Mouse (Mus musculus): ENCODE results near the gene Dapk2. TPM values are rescaled to one million over a fixed set of nuclear protein-coding genes. Genes with fewer than 3 reads are reported as not detected.

The Dapk2 gene
- polyA plus RNA-seq, 1 experiment: not detected

DNA sequence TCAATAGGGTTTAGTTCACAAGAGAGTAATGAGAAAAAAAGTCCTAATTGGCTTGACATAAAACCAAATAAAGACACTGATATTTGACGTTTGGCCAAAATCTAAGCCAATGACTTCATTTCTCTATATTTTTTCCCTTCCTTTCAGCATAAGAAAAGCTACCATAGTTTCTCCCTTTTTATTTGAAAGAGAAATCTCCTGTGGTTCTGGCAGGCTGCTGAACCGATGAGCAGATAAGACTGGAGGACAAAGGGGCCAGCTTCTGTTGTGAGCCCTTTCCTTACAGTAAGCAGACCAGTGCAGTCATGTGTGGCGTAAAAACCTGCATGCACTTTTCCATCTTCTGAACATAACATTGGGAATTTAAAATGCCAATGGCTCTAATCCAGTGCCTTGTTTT is 37.1 kb upstream of the Dapk2 start:
- no peak overlapping the region for H3K27ac ChIP-seq (ENCODE audit: insufficient read depth, low read depth, low read length)
- H3K4me3 ChIP-seq (ENCODE audit: insufficient read depth, low read depth, low read length): no peak overlapping the region
- no peak for TF ChIP-seq CTCF (IDR thresholded peaks at IDR 0.05; ENCODE audit: insufficient read depth, low read depth, low read length)
- TF ChIP-seq POLR2A (IDR thresholded peaks at IDR 0.05; ENCODE audit: insufficient read depth, low read depth, low read length): no peak
- peaks cover 7% of the 10 kb centered on the region; the same call in 1 of the 2 replicates for H3K4me1 ChIP-seq (ENCODE audit: control insufficient read depth, insufficient read depth, low read length)
- 62% methylated on average over 3 of the region's 3 CpGs for WGBS

DNA sequence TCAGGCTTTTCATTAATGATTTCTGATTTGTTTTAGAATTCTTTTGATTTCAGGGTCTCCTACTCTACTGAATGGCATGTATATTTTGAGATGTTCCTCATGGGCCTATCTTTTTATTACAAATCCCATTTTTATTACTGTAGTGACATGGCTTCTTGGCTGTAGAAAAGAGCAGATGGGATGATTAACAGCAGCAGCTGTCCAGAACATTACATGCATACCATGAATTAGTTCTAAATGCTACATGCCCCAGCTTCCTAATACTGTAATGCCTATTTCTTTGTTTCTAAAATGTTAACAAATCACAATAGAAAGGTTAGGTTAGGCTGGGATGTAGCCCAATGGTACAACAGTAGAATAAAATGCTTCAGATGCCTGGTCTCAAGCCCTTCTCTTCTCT is 36.6 kb upstream of the Dapk2 start:
- peaks cover 7% of the 10 kb centered on the region; the same call in 1 of the 2 replicates for H3K4me1 ChIP-seq (ENCODE audit: control insufficient read depth, insufficient read depth, low read length)
- no peak overlapping the region for H3K4me3 ChIP-seq (ENCODE audit: insufficient read depth, low read depth, low read length)
- TF ChIP-seq CTCF (IDR thresholded peaks at IDR 0.05; ENCODE audit: insufficient read depth, low read depth, low read length) (no peak), POLR2A (IDR thresholded peaks at IDR 0.05; ENCODE audit: insufficient read depth, low read depth, low read length) (no peak)
- H3K27ac ChIP-seq (ENCODE audit: insufficient read depth, low read depth, low read length): no peak overlapping the region

DNA sequence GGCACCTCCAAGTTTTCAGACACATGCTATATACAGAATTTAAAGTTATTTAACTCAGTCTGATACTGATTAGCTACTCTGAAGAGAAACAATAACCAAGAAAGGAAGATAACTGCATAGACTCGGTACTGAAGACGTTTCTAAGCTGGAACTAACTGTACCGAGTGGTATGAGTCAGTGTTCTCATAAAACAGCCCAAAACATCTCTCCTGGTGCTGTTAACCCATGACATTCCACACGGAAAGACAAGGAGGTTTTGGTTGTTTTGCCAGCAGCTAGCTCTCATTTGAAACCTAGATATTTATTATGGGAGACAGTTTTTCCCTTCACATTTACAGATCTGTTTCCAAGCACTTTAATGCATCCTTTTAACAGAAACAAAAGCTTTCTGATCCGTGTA is 34.4 kb upstream of the Dapk2 start:
- no peak overlapping the region for H3K4me3 ChIP-seq (ENCODE audit: insufficient read depth, low read depth, low read length)
- H3K4me1 ChIP-seq (ENCODE audit: control insufficient read depth, insufficient read depth, low read length): 0 out of 2 replicates have a peak, but pooled peaks cover 2% of the 10 kb centered on the region
- H3K27ac ChIP-seq (ENCODE audit: insufficient read depth, low read depth, low read length): no peak overlapping the region; the same call in 1 of the 2 replicates
- WGBS: under 1% methylated on average over 5 of the region's 5 CpGs
- no peak for TF ChIP-seq POLR2A (IDR thresholded peaks at IDR 0.05; ENCODE audit: insufficient read depth, low read depth, low read length)
- no peak for TF ChIP-seq CTCF (IDR thresholded peaks at IDR 0.05; ENCODE audit: insufficient read depth, low read depth, low read length)

DNA sequence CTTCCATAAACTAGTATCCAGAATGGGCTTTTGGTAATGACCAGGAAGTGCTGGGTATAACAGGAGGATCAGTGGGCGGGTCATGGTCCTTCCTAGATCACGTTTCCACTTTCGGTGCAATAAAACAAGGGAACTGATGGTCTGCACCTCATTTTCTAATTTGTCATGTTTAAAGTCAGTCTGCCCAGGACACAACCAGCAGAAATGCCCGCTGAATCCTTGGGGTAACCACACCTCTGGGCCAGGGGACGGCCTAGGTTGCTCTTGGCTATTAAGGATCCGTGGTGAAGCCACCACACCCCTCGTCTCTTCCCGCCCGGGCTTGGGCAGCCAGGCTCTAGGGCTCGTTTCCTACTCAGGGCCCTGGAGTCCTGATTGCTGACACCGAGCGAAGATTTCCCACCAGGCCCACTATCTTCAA is 33.9 kb upstream of the Dapk2 start:
- under 1% methylated on average over 12 of the region's 12 CpGs for WGBS
- peak overlapping the region; percentile 64 for H3K4me3 ChIP-seq (ENCODE audit: insufficient read depth, low read depth, low read length)
- 0 out of 2 replicates have a peak, but pooled peaks cover 2% of the 10 kb centered on the region for H3K4me1 ChIP-seq (ENCODE audit: control insufficient read depth, insufficient read depth, low read length)
- TF ChIP-seq POLR2A (IDR thresholded peaks at IDR 0.05; ENCODE audit: insufficient read depth, low read depth, low read length): no peak
- no peak for TF ChIP-seq CTCF (IDR thresholded peaks at IDR 0.05; ENCODE audit: insufficient read depth, low read depth, low read length)
- H3K27ac ChIP-seq (ENCODE audit: insufficient read depth, low read depth, low read length): peak overlapping the region; percentile 3; the same call in 1 of the 2 replicates

DNA sequence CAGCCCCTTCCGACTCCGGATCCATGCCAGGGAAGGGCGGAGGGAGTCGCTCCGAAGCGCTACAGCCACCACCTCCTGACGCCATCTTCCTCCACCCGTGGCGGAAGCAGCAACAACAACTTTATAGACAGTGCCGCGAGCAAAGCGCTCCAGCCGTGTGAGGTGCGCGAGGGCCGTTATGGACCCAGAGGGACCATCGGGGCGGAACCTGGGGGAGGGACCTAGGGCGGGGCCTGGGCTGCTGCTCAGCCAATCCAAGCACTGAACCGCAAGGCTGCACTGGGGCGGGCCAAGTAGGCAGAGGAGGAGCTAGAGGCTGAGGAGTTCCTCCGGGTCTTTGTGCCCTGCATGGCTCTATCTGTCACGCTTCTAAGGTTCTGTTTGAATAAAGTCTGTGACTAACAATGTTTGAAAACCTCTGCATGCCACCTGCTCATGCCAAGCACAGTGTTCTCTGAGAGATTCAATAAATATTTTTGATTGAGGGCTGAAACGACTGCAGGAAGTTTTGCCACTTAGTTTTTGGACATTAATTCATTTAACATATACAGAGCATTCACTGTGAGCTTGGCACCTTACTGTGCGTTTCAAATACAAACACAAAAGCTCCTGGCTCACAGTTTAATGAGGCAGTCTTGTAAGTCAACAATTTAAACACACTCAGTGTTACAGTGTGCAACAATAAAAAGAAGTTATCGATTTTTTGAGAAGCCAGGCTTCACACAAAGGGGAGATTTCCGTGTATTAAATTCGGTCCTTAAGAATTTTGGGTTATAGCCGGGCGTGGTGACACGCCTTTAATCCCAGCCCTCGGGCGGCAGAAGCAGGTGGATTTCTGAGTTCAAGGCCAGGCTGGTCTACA is 33.1 kb upstream of the Dapk2 start:
- peaks cover 2% of the 10 kb centered on the region; the same call in 1 of the 2 replicates for H3K4me1 ChIP-seq (ENCODE audit: control insufficient read depth, insufficient read depth, low read length)
- WGBS: 7% methylated on average over 33 of the region's 33 CpGs

DNA sequence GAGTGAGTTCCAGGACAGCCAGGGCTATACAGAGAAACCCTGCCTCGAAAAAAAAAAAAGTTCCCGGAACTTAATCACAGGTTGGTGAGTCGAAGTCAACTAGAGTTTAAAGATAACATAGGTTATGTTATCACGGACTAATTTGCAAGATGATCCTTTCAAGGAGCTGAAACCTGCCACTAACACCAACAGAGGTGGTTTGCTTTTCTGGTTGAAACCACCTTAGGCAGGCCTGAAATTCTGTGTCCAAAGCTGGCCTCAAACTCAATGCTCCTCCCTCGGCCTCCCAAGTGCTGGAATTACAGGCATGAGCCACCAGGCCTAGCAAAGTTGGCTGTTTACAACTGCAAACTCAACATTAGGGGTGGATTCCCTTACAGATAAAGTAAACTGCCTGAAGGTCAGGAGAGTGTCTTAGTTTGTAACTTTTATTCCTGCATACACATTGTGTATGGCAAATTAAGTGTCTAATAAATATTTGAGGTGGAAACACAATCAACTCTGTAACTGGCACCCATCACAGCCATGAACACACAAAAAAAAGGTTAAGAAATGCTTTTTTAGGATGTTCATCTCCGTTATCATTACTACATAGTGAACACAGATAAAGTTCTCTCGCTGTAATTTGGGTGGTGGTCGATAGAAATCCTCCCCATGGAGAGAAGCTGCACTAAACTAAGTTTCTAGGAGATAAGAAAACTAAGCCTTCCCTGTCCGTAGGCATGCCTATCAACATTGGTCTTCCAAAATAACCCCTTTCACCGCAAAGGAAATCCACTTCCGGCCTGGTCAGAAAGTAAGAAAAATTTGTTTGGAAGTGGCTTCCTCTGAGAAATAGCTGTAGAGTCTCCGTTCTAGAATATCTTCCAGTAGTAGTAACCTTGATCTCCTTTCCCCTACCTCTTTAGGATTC is 32.2 kb upstream of the Dapk2 start:
- TF ChIP-seq POLR2A (IDR thresholded peaks at IDR 0.05; ENCODE audit: insufficient read depth, low read depth, low read length) (no peak), CTCF (IDR thresholded peaks at IDR 0.05; ENCODE audit: insufficient read depth, low read depth, low read length) (no peak)
- H3K27ac ChIP-seq (ENCODE audit: insufficient read depth, low read depth, low read length): 0 out of 2 replicates have a peak overlapping the region, but pooled peaks have one; percentile 19
- 55% methylated on average over 12 of the region's 12 CpGs for WGBS
- peaks cover 2% of the 10 kb centered on the region; the same call in 1 of the 2 replicates for H3K4me1 ChIP-seq (ENCODE audit: control insufficient read depth, insufficient read depth, low read length)
- peak overlapping the region; percentile 65 for H3K4me3 ChIP-seq (ENCODE audit: insufficient read depth, low read depth, low read length)

More for the DNA sequence above, 33.1 kb upstream of the Dapk2 start:
- TF ChIP-seq CTCF (IDR thresholded peaks at IDR 0.05; ENCODE audit: insufficient read depth, low read depth, low read length) (no peak), POLR2A (IDR thresholded peaks at IDR 0.05; ENCODE audit: insufficient read depth, low read depth, low read length) (peak; percentile 71)
- Histone ChIP-seq H3K4me3 (ENCODE audit: insufficient read depth, low read depth, low read length) (peak overlapping the region; percentile 64), H3K27ac (ENCODE audit: insufficient read depth, low read depth, low read length) (peak overlapping the region; percentile 3; the same call in 1 of the 2 replicates)

DNA sequence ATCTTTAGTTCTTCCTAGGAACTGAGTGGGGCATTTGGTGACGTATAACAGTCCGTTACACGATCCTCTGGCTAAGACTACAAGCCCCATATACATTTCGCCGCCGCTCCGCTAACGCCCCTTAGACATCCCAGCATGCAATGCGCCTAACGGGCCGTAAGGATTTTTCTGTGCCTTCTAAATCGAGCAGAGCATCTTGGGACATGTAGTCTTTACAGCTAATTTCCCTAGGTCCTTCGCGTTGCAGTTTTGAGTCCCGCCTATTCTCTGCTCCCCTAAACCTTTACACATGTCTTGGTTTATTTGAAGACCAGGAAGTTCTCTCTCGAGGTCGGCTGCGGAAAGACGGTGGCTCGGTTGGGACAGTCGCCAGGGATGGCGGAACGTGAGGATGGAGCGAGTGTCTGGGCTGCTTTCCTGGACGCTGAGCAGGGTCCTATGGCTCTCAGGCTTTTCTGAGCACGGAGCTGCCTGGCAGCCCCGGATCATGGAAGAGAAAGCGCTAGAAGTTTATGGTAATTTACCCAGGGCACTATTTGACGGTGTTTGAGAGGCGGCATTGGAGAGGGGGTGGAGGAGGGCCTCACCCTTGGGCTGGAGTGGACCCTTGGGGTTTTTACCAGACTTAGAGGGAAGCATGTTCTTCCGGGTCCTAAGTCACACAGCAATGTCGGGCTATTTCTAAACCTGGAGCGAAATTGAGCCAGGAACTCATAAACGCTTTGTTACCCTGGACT is 31.4 kb upstream of the Dapk2 start, which contains the start of the genes Snx1 and Ciao2a:
TSS of gene Snx1 (minus strand) at position 132 of the 737 bp plus-strand sequence.
TSS of gene Ciao2a (plus strand) at position 156 of the 737 bp plus-strand sequence.
- TF ChIP-seq POLR2A (IDR thresholded peaks at IDR 0.05; ENCODE audit: insufficient read depth, low read depth, low read length): peak; percentile 41; the same call in 1 of the 2 replicates
- no peak for TF ChIP-seq CTCF (IDR thresholded peaks at IDR 0.05; ENCODE audit: insufficient read depth, low read depth, low read length)
- Histone ChIP-seq H3K4me3 (ENCODE audit: insufficient read depth, low read depth, low read length) (peak within 1 kb of the TSS; percentile 65), H3K4me1 (ENCODE audit: control insufficient read depth, insufficient read depth, low read length) (peaks cover 2% of the 10 kb centered on the region; the same call in 1 of the 2 replicates), H3K27ac (ENCODE audit: insufficient read depth, low read depth, low read length) (peak within 1 kb of the TSS; percentile 19; the same call in 1 of the 2 replicates)
- WGBS: under 1% methylated on average over 34 of the region's 34 CpGs

DNA sequence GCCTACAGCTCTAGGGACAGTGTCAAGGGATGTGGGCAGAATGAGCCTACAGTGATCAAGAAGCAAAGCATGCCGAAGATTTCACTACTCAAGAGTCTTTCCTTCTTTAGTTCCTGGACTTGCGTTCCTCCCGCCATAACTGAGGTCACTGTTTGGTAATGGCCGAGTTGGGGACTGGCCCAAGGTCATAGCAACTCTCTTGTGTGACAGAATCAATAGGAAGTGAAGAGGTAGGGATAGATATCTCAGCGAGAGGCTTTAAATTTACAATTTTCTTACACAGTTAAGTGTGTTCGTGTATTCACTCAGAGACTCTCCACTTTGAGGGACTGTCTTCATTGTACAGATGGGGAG is 30.9 kb upstream of the Dapk2 start:
- Histone ChIP-seq H3K4me3 (ENCODE audit: insufficient read depth, low read depth, low read length) (peak overlapping the region; percentile 65), H3K27ac (ENCODE audit: insufficient read depth, low read depth, low read length) (no peak overlapping the region), H3K4me1 (ENCODE audit: control insufficient read depth, insufficient read depth, low read length) (peaks cover 2% of the 10 kb centered on the region; the same call in 1 of the 2 replicates)
- TF ChIP-seq CTCF (IDR thresholded peaks at IDR 0.05; ENCODE audit: insufficient read depth, low read depth, low read length) (no peak), POLR2A (IDR thresholded peaks at IDR 0.05; ENCODE audit: insufficient read depth, low read depth, low read length) (no peak)
- WGBS: 35% methylated on average over 6 of the region's 6 CpGs

Measured in olfactory bulb, adult 2 months (tissue).